Mouse (Mus musculus): ENCODE measurements around the gene Gm10197. TPM values are rescaled to one million over a fixed set of nuclear protein-coding genes. Genes with fewer than 3 reads are reported as not detected.

The Gm10197 gene
- polyA plus RNA-seq, 1 experiment from 2014 or later: not detected

GRCm38 (mm10) chr19:53354271-53355000 lies 17.1 kb downstream of the Gm10197 start:
- Histone ChIP-seq H3K4me2 (replicated peaks; ENCODE audit: low read depth, low read length) (no peak overlapping the region), H3K36me3 (ENCODE audit: insufficient read depth, low read length) (no peaks in the 10 kb centered on the region), H3K27me3 (replicated peaks; ENCODE audit: insufficient read depth, low read length) (no peaks in the 10 kb centered on the region), H3K4me1 (ENCODE audit: insufficient read depth, low read depth, low read length) (no peaks in the 10 kb centered on the region), H3K9me3 (ENCODE audit: low read length) (no peaks in the 10 kb centered on the region), H3K27ac (ENCODE audit: low read length) (no peak overlapping the region), H3K4me3 (ENCODE audit: low read depth, low read length) (no peak overlapping the region), H3K9ac (replicated peaks; ENCODE audit: low read depth) (no peak overlapping the region)
- DNase-seq (ENCODE audit: low spot score): no peak
- ATAC-seq: no peak
- 77% methylated on average over 7 of the region's 7 CpGs for WGBS
- TF ChIP-seq CTCF (IDR thresholded peaks at IDR 0.05) (no peak), EP300 (IDR thresholded peaks at IDR 0.05) (no peak)

DNA sequence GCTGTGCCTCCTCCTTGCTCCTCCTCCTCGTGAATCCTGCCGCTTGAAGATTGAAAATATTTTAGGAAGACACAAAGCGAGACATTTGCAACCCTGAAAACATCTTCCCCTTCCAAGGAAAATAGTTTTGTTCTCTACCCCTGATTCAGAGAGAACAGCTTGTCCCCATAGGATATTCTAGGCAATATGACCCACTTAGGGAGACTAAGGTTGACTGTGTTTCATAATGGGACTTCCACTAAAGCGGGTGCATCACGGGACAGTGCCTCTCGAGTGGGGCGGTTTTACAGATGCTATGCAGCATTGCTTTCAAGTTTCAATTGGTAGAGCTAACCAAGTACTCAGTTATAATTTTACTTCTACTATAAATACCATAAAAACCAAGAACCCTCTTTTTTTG lies 17.7 kb downstream of the Gm10197 start:
- no peak for DNase-seq (ENCODE audit: low spot score)
- H3K36me3 ChIP-seq (ENCODE audit: insufficient read depth, low read length): no peaks in the 10 kb centered on the region
- no peaks in the 10 kb centered on the region for H3K4me1 ChIP-seq (ENCODE audit: insufficient read depth, low read depth, low read length)
- no peak for ATAC-seq
- H3K27ac ChIP-seq (ENCODE audit: low read length): no peak overlapping the region
- H3K9me3 ChIP-seq (ENCODE audit: low read length): no peaks in the 10 kb centered on the region
- no peak overlapping the region for H3K4me2 ChIP-seq (replicated peaks; ENCODE audit: low read depth, low read length)
- no peak for TF ChIP-seq CTCF (IDR thresholded peaks at IDR 0.05)
- no peak for TF ChIP-seq EP300 (IDR thresholded peaks at IDR 0.05)
- no peak overlapping the region for H3K9ac ChIP-seq (replicated peaks; ENCODE audit: low read depth)
- 92% methylated on average over 7 of the region's 7 CpGs for WGBS
- no peaks in the 10 kb centered on the region for H3K27me3 ChIP-seq (replicated peaks; ENCODE audit: insufficient read depth, low read length)
- no peak overlapping the region for H3K4me3 ChIP-seq (ENCODE audit: low read depth, low read length)

DNA sequence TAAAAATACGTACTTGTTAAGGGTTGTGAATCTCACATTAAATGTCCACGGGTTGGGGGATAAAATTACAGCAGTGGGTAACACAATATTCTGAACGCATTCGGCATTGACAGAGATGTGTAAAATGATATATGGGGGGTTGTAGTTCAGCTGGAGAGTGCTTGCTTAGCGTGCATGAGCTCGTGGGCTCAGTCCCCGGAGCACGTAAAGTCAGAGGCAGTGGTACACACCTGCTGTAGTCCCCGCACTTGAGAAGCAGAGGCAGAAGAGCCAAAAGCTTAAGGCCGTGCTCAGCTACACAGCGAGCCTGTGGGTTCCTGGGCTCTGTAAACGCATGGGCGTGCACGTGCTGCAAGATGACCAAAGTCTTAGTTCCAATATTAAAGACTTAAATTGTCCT lies 25.8 kb downstream of the Gm10197 start:
- Histone ChIP-seq H3K4me1 (ENCODE audit: insufficient read depth, low read depth, low read length) (no peaks in the 10 kb centered on the region), H3K4me3 (ENCODE audit: low read depth, low read length) (no peak overlapping the region), H3K4me2 (replicated peaks; ENCODE audit: low read depth, low read length) (no peak overlapping the region), H3K27ac (ENCODE audit: low read length) (no peak overlapping the region), H3K36me3 (ENCODE audit: insufficient read depth, low read length) (0 out of 2 replicates have a peak, but pooled peaks cover 3% of the 10 kb centered on the region), H3K9ac (replicated peaks; ENCODE audit: low read depth) (no peak overlapping the region), H3K9me3 (ENCODE audit: low read length) (no peaks in the 10 kb centered on the region), H3K27me3 (replicated peaks; ENCODE audit: insufficient read depth, low read length) (no peaks in the 10 kb centered on the region)
- ATAC-seq: no peak
- DNase-seq (ENCODE audit: low spot score): no peak
- TF ChIP-seq CTCF (IDR thresholded peaks at IDR 0.05) (no peak), EP300 (IDR thresholded peaks at IDR 0.05) (no peak)
- 77% methylated on average over 14 of the region's 14 CpGs for WGBS

GRCm38 (mm10) chr19:53344062-53344461 lies 27.5 kb downstream of the Gm10197 start:
- TF ChIP-seq EP300 (IDR thresholded peaks at IDR 0.05) (no peak), CTCF (IDR thresholded peaks at IDR 0.05) (no peak)
- no peak for ATAC-seq
- Histone ChIP-seq H3K4me3 (ENCODE audit: low read depth, low read length) (no peak overlapping the region), H3K9ac (replicated peaks; ENCODE audit: low read depth) (no peak overlapping the region), H3K4me2 (replicated peaks; ENCODE audit: low read depth, low read length) (no peak overlapping the region), H3K27me3 (replicated peaks; ENCODE audit: insufficient read depth, low read length) (no peaks in the 10 kb centered on the region), H3K4me1 (ENCODE audit: insufficient read depth, low read depth, low read length) (no peaks in the 10 kb centered on the region), H3K36me3 (ENCODE audit: insufficient read depth, low read length) (0 out of 2 replicates have a peak, but pooled peaks cover 3% of the 10 kb centered on the region), H3K27ac (ENCODE audit: low read length) (no peak overlapping the region), H3K9me3 (ENCODE audit: low read length) (no peaks in the 10 kb centered on the region)
- DNase-seq (ENCODE audit: low spot score): no peak
- WGBS: 86% methylated on average over 16 of the region's 16 CpGs

DNA sequence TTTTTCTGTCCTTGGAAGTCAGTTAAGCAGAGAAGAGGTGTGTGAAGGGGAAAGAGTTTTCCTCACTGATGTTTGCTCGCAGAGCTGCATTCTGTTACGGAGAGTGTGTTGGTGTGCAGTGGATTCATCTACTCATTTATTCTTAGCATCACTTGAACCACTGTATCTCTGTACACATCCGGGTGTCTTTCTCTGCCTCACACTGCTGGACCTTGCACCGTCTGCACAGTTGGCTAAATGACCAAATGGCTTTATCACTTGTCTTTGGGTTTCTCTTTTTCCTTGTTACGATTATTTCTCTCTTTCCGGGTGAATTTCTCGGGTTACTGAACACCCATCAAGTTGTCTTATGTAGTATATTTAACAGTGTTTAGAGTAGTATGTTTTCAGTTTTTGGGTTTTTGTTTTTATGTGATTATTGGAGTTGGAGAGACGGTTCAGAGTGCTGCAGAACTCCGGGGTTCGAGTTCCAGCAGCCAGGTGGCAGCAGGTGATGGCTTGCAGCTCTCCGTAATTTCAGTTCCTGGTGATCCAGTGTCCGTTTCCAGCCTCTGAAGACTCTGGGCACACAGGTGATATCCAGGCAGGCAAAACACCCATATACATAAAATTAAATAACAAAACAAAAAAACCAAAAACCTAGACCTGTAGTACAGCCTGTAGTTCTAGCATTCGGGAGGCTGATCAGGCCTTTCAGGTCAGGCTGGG lies 28.2 kb downstream of the Gm10197 start:
- ATAC-seq: no peak
- H3K27ac ChIP-seq (ENCODE audit: low read length): no peak overlapping the region
- TF ChIP-seq CTCF (IDR thresholded peaks at IDR 0.05) (no peak), EP300 (IDR thresholded peaks at IDR 0.05) (no peak)

DNA sequence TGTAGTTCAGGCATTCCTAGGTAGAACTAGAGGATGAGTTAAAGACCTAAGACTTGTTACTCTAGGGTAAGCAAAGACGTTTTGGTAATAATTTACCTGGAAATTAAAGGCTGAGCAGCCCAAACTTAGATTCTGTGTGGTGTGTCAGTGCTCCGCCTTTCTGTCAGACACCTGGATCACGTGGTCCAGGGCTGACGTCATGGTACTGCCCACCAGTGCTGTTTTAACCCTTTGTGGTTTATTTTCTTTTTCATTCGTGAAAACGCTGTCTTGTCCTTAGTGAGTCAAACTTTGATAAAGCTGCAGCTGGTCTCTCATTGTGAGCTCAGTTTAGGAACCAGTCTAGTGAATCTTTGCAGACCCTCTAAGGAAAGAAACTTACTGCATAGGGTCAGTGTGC lies 31.1 kb downstream of the Gm10197 start:
- peaks cover 5% of the 10 kb centered on the region; the same call in 1 of the 2 replicates for H3K36me3 ChIP-seq (ENCODE audit: insufficient read depth, low read length)
- no peaks in the 10 kb centered on the region for H3K9me3 ChIP-seq (ENCODE audit: low read length)
- H3K4me2 ChIP-seq (replicated peaks; ENCODE audit: low read depth, low read length): no peak overlapping the region
- 21% methylated on average over 6 of the region's 6 CpGs for WGBS
- H3K27ac ChIP-seq (ENCODE audit: low read length): no peak overlapping the region
- TF ChIP-seq EP300 (IDR thresholded peaks at IDR 0.05) (no peak), CTCF (IDR thresholded peaks at IDR 0.05) (no peak)
- ATAC-seq: 0 out of 2 replicates have a peak, but pooled peaks have one; percentile 37
- H3K4me3 ChIP-seq (ENCODE audit: low read depth, low read length): no peak overlapping the region
- no peaks in the 10 kb centered on the region for H3K4me1 ChIP-seq (ENCODE audit: insufficient read depth, low read depth, low read length)
- no peak overlapping the region for H3K9ac ChIP-seq (replicated peaks; ENCODE audit: low read depth)
- H3K27me3 ChIP-seq (replicated peaks; ENCODE audit: insufficient read depth, low read length): no peaks in the 10 kb centered on the region
- DNase-seq (ENCODE audit: low spot score): no peak

More for the DNA sequence above, 28.2 kb downstream of the Gm10197 start:
- no peak overlapping the region for H3K4me3 ChIP-seq (ENCODE audit: low read depth, low read length)
- no peak for DNase-seq (ENCODE audit: low spot score)
- H3K9ac ChIP-seq (replicated peaks; ENCODE audit: low read depth): no peak overlapping the region
- WGBS: 91% methylated on average over 13 of the region's 13 CpGs
- H3K9me3 ChIP-seq (ENCODE audit: low read length): no peaks in the 10 kb centered on the region
- H3K4me1 ChIP-seq (ENCODE audit: insufficient read depth, low read depth, low read length): no peaks in the 10 kb centered on the region
- H3K27me3 ChIP-seq (replicated peaks; ENCODE audit: insufficient read depth, low read length): no peaks in the 10 kb centered on the region
- H3K36me3 ChIP-seq (ENCODE audit: insufficient read depth, low read length): 0 out of 2 replicates have a peak, but pooled peaks cover 3% of the 10 kb centered on the region
- H3K4me2 ChIP-seq (replicated peaks; ENCODE audit: low read depth, low read length): no peak overlapping the region
